Mouse (Mus musculus) adipocyte (in vitro differentiated cells): Measurements from ENCODE around the gene Ptma.
"Not testable (repeated sequence)": the region's sequence is repeated elsewhere in the genome, so short reads cannot be mapped to it uniquely, and the experiment has no call there.

Source experiments
- DNase-seq: peaks from one replicate; pipeline ENCODE4 v3.0.0-alpha.2; 2016; ENCODE audit warnings: low spot score

Gene Ptma

GRCm38 (mm10) chr1:86526116-86526788 is at the start of gene Ptma:
Gene Ptma (plus strand): TSS chr1:86526726.
- DNase-seq, result peak; percentile 99

GRCm38 (mm10) chr1:86477738-86478285 is 48.7 kb upstream of the Ptma start:
- DNase-seq, result no peak

GRCm38 (mm10) chr1:86479099-86479825 is 47.3 kb upstream of the Ptma start:
- DNase-seq, result peak; percentile 42

- DNase-seq, result no peak
Measured at GRCm38 (mm10) chr1:86480288-86480687, 46.2 kb upstream of the Ptma start.

GRCm38 (mm10) chr1:86480735-86481447 is 45.6 kb upstream of the Ptma start:
- DNase-seq, result peak; percentile 55

- peak; percentile 39 for DNase-seq
Measured at GRCm38 (mm10) chr1:86481468-86481867, 45.1 kb upstream of the Ptma start.

- DNase-seq, result no peak
Measured at GRCm38 (mm10) chr1:86482288-86482687, 44.2 kb upstream of the Ptma start.

- DNase-seq, result no peak
Measured at GRCm38 (mm10) chr1:86482761-86483160, 43.8 kb upstream of the Ptma start.

GRCm38 (mm10) chr1:86485346-86485745 is 41.2 kb upstream of the Ptma start:
- no peak for DNase-seq

- DNase-seq, result not testable (repeated sequence)
Measured at GRCm38 (mm10) chr1:86485858-86486257, 40.7 kb upstream of the Ptma start.

GRCm38 (mm10) chr1:86486703-86487294 is 39.7 kb upstream of the Ptma start:
- DNase-seq, result no peak

- peak; percentile 100 for DNase-seq
Measured at GRCm38 (mm10) chr1:86487295-86487907, 39.1 kb upstream of the Ptma start.

GRCm38 (mm10) chr1:86487908-86488314 is 38.6 kb upstream of the Ptma start:
- DNase-seq, result no peak

GRCm38 (mm10) chr1:86488326-86488725 is 38.2 kb upstream of the Ptma start:
- no peak for DNase-seq

GRCm38 (mm10) chr1:86488774-86489173 is 37.8 kb upstream of the Ptma start:
- no peak for DNase-seq

GRCm38 (mm10) chr1:86489901-86490300 is 36.6 kb upstream of the Ptma start:
- no peak for DNase-seq

- DNase-seq, result peak; percentile 76
Measured at GRCm38 (mm10) chr1:86490697-86491096, 35.8 kb upstream of the Ptma start.

GRCm38 (mm10) chr1:86491533-86492094 is 34.9 kb upstream of the Ptma start:
- no peak for DNase-seq

GRCm38 (mm10) chr1:86492095-86493070 is 34.1 kb upstream of the Ptma start:
- DNase-seq, result peak; percentile 77

- DNase-seq, result no peak
Measured at GRCm38 (mm10) chr1:86493783-86494182, 32.7 kb upstream of the Ptma start.
